Mouse (Mus musculus) myocyte (in vitro differentiated cells): ENCODE measurements at regions not wholly inside any gene's neighbourhood (a gene's known extent, or its start where the extent isn't known, plus 50 kb on each side); places are given as distances from the start of the nearest gene placed in this dataset.
A peak's percentile ranks its signal among the peaks of the same experiment; 100 is the strongest.

Experiments used
- H3K27me3 ChIP-seq: one replicate; pipeline ENCODE4 v1.6.1; 2011; ENCODE audit not compliant: control insufficient read depth, insufficient read depth, insufficient read length
- H3K36me3 ChIP-seq: one replicate; pipeline ENCODE4 v1.6.1; 2011; ENCODE audit not compliant: control insufficient read depth, insufficient read depth
- H3K4me2 ChIP-seq: one replicate; pipeline ENCODE4 v1.6.1; 2011; ENCODE audit warnings: low read depth, control low read depth
- H3K4me3 ChIP-seq: one replicate; pipeline ENCODE4 v1.5.1; 2011; ENCODE audit warnings: mild to moderate bottlenecking, control low read depth, moderate library complexity
- H3K79me2 ChIP-seq: one replicate; pipeline ENCODE4 v1.6.1; 2011; ENCODE audit not compliant: control insufficient read depth, insufficient read depth
- H3ac ChIP-seq: one replicate; pipeline ENCODE4 v1.6.1; 2011; ENCODE audit not compliant: control insufficient read depth, insufficient read length
- CEBPB ChIP-seq: IDR thresholded peaks from 2 replicates; pipeline ENCODE4 v1.6.1; 2011; ENCODE audit warnings: mild to moderate bottlenecking, moderate library complexity; ENCODE audit not compliant: poor library complexity, insufficient read depth, severe bottlenecking
- E2F4 ChIP-seq: IDR thresholded peaks from one replicate; pipeline ENCODE4 v1.6.1; 2011; ENCODE audit warnings: mild to moderate bottlenecking, control low read depth, moderate library complexity; ENCODE audit not compliant: insufficient read depth
- MAX ChIP-seq: IDR thresholded peaks from one replicate; pipeline ENCODE4 v1.6.1; 2011; ENCODE audit warnings: low read depth, mild to moderate bottlenecking, control low read depth
- MYOD1 ChIP-seq, 3 experiments: IDR thresholded peaks; one replicate each; pipeline ENCODE4 v1.6.1; 2011; ENCODE audit warnings: control low read depth in 2 of 3, low read depth in 2 of 3, mild to moderate bottlenecking in 2 of 3, moderate library complexity in 1 of 3; ENCODE audit not compliant: insufficient read length in 2 of 3, control insufficient read depth in 1 of 3
- MYOG ChIP-seq, 3 experiments: IDR thresholded peaks; one replicate each; pipeline ENCODE4 v1.6.1; 2011; ENCODE audit warnings: control low read depth in 2 of 3, low read depth in 2 of 3, mild to moderate bottlenecking in 2 of 3; ENCODE audit not compliant: insufficient read length in 2 of 3, control insufficient read depth in 1 of 3, insufficient read depth in 1 of 3
- POLR2A ChIP-seq: IDR thresholded peaks from one replicate; pipeline ENCODE4 v1.6.1; 2011; ENCODE audit warnings: low read depth, mild to moderate bottlenecking, control low read depth, moderate library complexity; ENCODE audit not compliant: insufficient read length
- POLR2AphosphoS2 ChIP-seq: IDR thresholded peaks from one replicate; pipeline ENCODE4 v1.6.1; 2011; ENCODE audit warnings: low read depth, control low read depth; ENCODE audit not compliant: insufficient read length
- REST ChIP-seq: IDR thresholded peaks from one replicate; pipeline ENCODE4 v1.6.1; 2011; ENCODE audit warnings: mild to moderate bottlenecking, control low read depth, moderate library complexity; ENCODE audit not compliant: insufficient read depth, insufficient read length
- SRF ChIP-seq: IDR thresholded peaks from one replicate; pipeline ENCODE4 v1.6.1; 2011; ENCODE audit warnings: low read depth; ENCODE audit not compliant: control insufficient read depth, insufficient read length
- TCF12 ChIP-seq: IDR thresholded peaks from one replicate; pipeline ENCODE4 v1.6.1; 2011; ENCODE audit warnings: mild to moderate bottlenecking, control low read depth; ENCODE audit not compliant: poor library complexity, insufficient read depth, severe bottlenecking
- TCF3 ChIP-seq: IDR thresholded peaks from one replicate; pipeline ENCODE4 v1.6.1; 2011; ENCODE audit warnings: low read depth, control low read depth; ENCODE audit not compliant: insufficient read length
- USF1 ChIP-seq: IDR thresholded peaks from one replicate; pipeline ENCODE4 v1.6.1; 2011; ENCODE audit warnings: low read depth, mild to moderate bottlenecking, control low read depth, moderate library complexity

DNA sequence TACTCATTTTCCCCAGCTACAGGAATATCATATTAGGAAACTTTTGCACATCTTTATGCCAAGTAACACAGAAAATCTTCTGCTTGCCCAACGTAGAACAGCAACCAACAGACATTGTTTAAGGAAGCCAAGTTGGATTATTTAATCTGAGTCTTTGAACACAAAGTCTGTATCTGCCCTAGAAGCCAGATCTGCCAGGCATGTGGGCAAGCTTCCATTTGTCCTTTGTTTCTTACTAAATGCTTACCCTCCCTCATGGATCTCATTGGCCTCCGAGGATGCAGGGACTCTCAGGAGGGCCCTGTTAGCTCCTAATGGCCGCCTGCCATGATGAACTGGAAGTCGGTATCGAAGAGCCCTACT is 102.5 kb upstream of the Itga4 start:
- Histone ChIP-seq H3K4me3 (no peak overlapping the region), H3K27me3 (no peaks in the 10 kb centered on the region), H3K4me2 (no peak overlapping the region), H3K79me2 (no peaks in the 10 kb centered on the region), H3K36me3 (no peaks in the 10 kb centered on the region), H3ac (no peak overlapping the region)
- TF ChIP-seq POLR2AphosphoS2 (no peak), MYOG (IDR thresholded peaks at IDR 0.05; ENCODE audit: control insufficient read depth in 1 of 3, insufficient read depth in 1 of 3, insufficient read length in 2 of 3, low read depth in 2 of 3) (no peak), MYOD1 (IDR thresholded peaks at IDR 0.05; ENCODE audit: control insufficient read depth in 1 of 3, insufficient read length in 2 of 3, low read depth in 2 of 3) (no peak)

DNA sequence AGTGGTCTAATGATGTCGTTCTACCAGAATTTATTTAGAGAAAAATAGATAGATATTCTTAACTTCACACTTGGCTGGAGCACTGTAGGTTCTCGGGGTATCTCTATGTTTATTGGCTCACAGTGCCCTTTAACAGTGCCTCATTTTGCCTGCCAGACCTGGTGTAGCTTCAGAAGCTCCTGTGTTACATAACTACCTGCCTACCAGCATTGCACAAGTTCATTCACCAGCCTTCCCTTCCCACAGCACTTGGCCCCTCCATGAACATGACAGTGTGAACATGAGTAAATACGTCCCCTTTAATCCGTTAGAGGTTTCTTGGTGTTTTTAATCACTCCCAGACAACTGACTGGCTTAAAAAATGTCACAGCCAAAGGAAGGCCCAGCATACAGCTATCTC is 102.2 kb upstream of the Itga4 start:
- Histone ChIP-seq H3K79me2 (no peaks in the 10 kb centered on the region), H3K4me2 (no peak overlapping the region), H3K36me3 (no peaks in the 10 kb centered on the region), H3ac (no peak overlapping the region), H3K4me3 (no peak overlapping the region), H3K27me3 (no peaks in the 10 kb centered on the region)
- no peak for TF ChIP-seq REST
- no peak for TF ChIP-seq MYOG (IDR thresholded peaks at IDR 0.05; ENCODE audit: control insufficient read depth in 1 of 3, insufficient read depth in 1 of 3, insufficient read length in 2 of 3, low read depth in 2 of 3)
- no peak for TF ChIP-seq MAX
- no peak for TF ChIP-seq TCF3
- TF ChIP-seq POLR2AphosphoS2 = no peak

DNA sequence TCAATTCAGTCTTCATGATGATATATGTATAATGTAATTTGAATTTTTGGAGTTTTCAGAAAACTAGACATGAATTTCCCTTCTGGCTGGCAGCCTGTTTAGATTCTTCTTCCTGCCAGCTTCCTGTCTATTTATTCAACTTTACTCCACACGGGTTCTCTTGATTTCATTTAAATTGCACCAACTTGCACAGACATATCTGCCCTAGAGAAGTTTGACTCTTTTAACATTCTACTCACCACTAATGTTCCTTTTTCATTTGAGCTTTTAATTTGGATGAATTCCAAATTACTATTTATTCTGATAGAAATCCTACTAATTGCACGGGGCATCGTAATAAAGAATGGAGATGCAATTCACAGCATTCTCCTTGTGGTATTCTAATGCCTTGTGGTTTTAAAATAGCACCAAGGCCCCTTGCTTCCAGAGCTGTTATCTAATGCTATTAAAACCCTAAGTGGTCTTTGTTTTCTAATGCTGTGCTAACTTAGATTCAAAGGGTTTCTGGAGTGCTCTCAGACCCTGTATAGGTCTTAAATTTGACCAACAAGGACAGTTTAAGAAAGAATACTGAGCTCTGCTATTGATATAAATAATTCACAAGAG is 96.7 kb upstream of the Itga4 start:
- Histone ChIP-seq H3K79me2 (no peaks in the 10 kb centered on the region), H3K4me2 (no peak overlapping the region), H3K27me3 (no peaks in the 10 kb centered on the region), H3ac (no peak overlapping the region), H3K36me3 (no peaks in the 10 kb centered on the region), H3K4me3 (no peak overlapping the region)
- TF ChIP-seq USF1 (no peak), POLR2AphosphoS2 (no peak)

DNA sequence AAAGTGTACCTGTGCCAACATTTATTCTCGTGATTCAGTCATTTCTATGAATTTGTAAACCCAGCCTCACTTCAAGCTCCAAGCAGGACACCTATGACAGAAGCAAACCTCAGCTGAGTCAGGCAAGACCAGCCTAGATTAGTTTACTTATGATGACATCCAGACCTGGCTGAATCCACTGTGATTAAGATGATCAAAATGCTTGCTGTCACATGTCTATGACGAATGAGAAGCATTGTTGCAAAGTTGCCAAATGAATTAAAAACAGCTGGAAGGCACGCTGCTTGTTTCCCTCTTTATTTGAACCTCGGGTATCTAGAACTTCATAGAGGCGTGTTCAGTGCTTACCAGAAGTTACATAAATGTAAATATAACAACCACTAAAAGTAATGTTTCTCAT is 95.9 kb upstream of the Itga4 start:
- Histone ChIP-seq H3ac (no peak overlapping the region), H3K27me3 (no peaks in the 10 kb centered on the region), H3K4me2 (no peak overlapping the region), H3K79me2 (no peaks in the 10 kb centered on the region), H3K4me3 (no peak overlapping the region), H3K36me3 (no peaks in the 10 kb centered on the region)
- no peak for TF ChIP-seq POLR2AphosphoS2
- TF ChIP-seq TCF12 = no peak
- peak; percentile 14 for TF ChIP-seq USF1

DNA sequence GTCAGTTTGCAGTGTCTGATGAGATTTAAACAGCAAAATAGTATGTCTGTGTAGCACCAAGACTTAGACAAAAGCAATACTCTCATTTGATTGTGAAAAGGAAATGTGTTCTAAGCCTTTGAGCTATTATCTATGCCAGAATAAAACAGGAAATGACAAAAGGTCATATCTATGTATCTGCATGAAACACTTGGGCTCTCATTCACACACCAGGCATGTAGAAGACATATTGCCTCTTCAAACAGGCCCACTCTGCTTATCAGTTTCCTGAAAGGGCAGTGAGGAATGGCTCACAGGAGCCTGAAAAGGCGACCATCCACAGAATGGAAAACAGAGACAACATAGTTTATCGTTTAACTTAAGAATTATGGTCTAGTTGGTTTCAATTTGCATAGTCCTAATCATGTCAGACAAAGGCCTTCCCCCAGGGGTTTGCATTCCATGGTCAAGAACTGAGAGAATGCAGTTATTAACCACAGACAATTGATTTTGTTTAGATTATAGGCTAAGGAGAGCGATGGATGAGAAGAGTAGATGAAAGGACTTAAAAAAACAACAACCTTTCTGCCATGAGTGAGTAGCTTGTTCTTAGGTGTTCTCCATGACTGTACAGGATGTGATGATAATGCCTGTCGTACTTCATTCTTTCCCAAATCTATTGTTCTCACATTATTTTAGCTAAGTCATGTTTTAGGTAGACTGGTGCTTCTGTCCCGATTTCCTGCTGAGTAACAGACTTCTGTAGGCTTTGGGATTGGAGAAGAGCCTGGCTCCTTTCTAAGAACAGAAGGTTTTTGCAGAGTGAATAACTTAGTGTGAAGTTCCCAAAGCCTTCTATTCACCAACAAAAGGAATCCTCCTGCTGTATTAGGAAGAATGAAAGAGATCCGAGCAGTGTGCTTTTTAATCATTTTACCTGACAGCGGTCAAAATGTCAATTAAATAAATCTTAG is 82.0 kb upstream of the Itga4 start:
- no peaks in the 10 kb centered on the region for H3K79me2 ChIP-seq
- H3K4me2 ChIP-seq = no peak overlapping the region
- no peaks in the 10 kb centered on the region for H3K36me3 ChIP-seq
- no peak for TF ChIP-seq POLR2A
- no peak for TF ChIP-seq TCF12
- TF ChIP-seq E2F4 = no peak
- TF ChIP-seq USF1 = no peak
- no peak for TF ChIP-seq POLR2AphosphoS2
- TF ChIP-seq SRF = no peak
- TF ChIP-seq MAX = no peak
- TF ChIP-seq CEBPB = no peak
- TF ChIP-seq TCF3 = no peak
- H3ac ChIP-seq = no peak overlapping the region
- H3K27me3 ChIP-seq = no peaks in the 10 kb centered on the region
- H3K4me3 ChIP-seq = no peak overlapping the region

DNA sequence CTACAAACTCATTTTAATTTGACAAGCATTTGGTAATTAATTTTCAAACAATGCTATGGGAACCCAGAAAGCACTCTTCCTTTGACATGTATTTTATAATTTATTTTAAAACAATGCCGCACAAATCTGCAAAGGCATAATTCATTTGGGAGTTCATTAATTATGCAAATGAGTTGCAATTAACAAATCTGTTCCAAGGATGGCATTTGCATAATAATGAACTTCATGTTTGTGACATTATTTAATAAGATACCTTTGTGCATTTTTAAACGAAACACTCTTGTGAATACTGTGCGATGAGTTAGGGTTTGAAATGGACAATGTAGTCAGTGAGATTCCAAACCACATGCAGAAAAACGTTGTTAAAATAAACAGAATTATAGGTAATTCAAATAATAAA is 80.9 kb upstream of the Itga4 start:
- no peak for TF ChIP-seq REST
- no peak for TF ChIP-seq POLR2A
- no peak for TF ChIP-seq USF1
- TF ChIP-seq MAX = no peak
- H3K36me3 ChIP-seq = no peaks in the 10 kb centered on the region
- no peaks in the 10 kb centered on the region for H3K27me3 ChIP-seq

More for the DNA sequence above, 80.9 kb upstream of the Itga4 start:
- Histone ChIP-seq H3ac (no peak overlapping the region), H3K4me2 (no peak overlapping the region), H3K79me2 (no peaks in the 10 kb centered on the region), H3K4me3 (no peak overlapping the region)
